Mouse (Mus musculus): Measurements from ENCODE around the gene B130006D01Rik. TPM values are rescaled to one million over a fixed set of nuclear protein-coding genes. Genes with fewer than 3 reads are reported as not detected.

Gene B130006D01Rik
- polyA plus RNA-seq, 1 experiment from 2014 or later: 1.1 TPM

DNA sequence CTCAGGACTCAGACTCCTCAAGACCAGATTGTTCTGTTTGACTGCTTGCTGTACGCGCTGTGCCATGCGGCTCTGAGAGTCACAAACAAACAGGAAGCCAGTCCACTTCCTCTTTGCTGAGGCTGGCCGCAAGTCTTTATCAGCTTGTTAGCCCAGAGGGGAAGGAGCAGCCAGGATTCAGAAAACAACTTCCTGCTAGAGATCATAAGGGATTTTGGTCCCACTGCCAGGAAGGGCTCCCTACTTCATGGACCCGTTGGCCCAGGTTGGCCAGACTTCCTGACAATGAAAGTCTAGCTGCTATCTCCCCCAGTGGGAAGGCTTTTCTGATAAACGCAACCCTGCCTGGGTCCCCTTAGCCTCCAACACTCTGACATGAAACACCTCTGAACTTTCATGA lies 34.9 kb upstream of the B130006D01Rik start:
- no peaks in the 10 kb centered on the region for H3K36me3 ChIP-seq (ENCODE audit: control insufficient read depth, insufficient read depth, low read length)
- 60% methylated on average over 6 of the region's 6 CpGs for WGBS
- H3K27me3 ChIP-seq (replicated peaks; ENCODE audit: control insufficient read depth, insufficient read depth, low read length): no peaks in the 10 kb centered on the region
- no peaks in the 10 kb centered on the region for H3K4me1 ChIP-seq (ENCODE audit: control insufficient read depth, insufficient read depth, low read length)
- DNase-seq (ENCODE audit: low spot score): no peak
- H3K9me3 ChIP-seq (ENCODE audit: control insufficient read depth, low read length): no peaks in the 10 kb centered on the region
- H3K9ac ChIP-seq (ENCODE audit: low read depth, low read length): no peak overlapping the region
- H3K4me3 ChIP-seq (ENCODE audit: low read depth, low read length): no peak overlapping the region
- ATAC-seq (ENCODE audit: low read depth): no peak
- no peak overlapping the region for H3K27ac ChIP-seq (replicated peaks; ENCODE audit: low read depth, low read length)
- H3K4me2 ChIP-seq (ENCODE audit: low read depth, low read length): no peak overlapping the region

DNA sequence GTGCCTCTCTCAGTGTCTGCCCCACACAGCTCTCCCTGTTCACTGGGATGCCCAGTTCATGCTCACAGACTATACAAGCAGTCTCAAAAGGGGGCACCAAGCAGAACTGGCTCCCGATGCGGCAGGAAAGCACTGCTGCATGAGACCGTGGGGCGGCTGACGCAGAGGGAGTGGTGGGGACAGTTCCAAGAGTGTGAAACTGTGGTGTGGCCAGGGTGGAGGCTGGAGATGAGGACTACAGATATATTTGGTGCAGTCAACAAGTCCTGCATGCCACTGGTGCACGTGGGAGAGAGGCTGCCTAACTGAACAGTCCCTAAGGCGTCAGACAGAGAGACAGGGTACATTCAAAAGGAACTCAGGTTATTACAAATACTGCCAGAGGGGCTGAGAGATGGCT lies 34.4 kb upstream of the B130006D01Rik start:
- ATAC-seq (ENCODE audit: low read depth): no peak
- 48% methylated on average over 7 of the region's 7 CpGs for WGBS
- H3K36me3 ChIP-seq (ENCODE audit: control insufficient read depth, insufficient read depth, low read length): no peaks in the 10 kb centered on the region
- no peaks in the 10 kb centered on the region for H3K4me1 ChIP-seq (ENCODE audit: control insufficient read depth, insufficient read depth, low read length)
- H3K27me3 ChIP-seq (replicated peaks; ENCODE audit: control insufficient read depth, insufficient read depth, low read length): no peaks in the 10 kb centered on the region
- H3K4me3 ChIP-seq (ENCODE audit: low read depth, low read length): no peak overlapping the region
- H3K27ac ChIP-seq (replicated peaks; ENCODE audit: low read depth, low read length): no peak overlapping the region
- no peak for DNase-seq (ENCODE audit: low spot score)
- no peaks in the 10 kb centered on the region for H3K9me3 ChIP-seq (ENCODE audit: control insufficient read depth, low read length)
- H3K9ac ChIP-seq (ENCODE audit: low read depth, low read length): no peak overlapping the region
- H3K4me2 ChIP-seq (ENCODE audit: low read depth, low read length): no peak overlapping the region

DNA sequence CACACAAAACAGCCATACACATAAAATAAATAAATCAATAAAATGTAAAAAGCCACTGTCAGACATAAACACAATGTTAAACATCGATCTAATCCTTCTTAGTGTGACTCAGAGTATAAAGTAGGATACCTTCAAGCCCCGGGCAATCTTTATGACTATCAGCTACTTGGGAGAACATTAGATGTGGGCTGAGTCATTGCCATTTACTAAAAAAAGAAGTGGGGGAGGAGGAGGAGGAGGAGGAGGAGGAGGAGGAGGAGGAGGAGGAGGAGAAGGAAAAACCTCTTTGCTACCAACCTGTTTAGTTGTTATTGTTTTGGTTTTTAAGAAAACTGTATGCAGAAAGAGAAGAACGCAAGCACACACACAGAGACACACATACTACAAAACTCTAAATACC lies 33.8 kb upstream of the B130006D01Rik start:
- ATAC-seq (ENCODE audit: low read depth) (no peak), DNase-seq (ENCODE audit: low spot score) (no peak)
- no peak overlapping the region for H3K9ac ChIP-seq (ENCODE audit: low read depth, low read length)
- no peaks in the 10 kb centered on the region for H3K9me3 ChIP-seq (ENCODE audit: control insufficient read depth, low read length)
- no peak overlapping the region for H3K4me2 ChIP-seq (ENCODE audit: low read depth, low read length)
- no peaks in the 10 kb centered on the region for H3K27me3 ChIP-seq (replicated peaks; ENCODE audit: control insufficient read depth, insufficient read depth, low read length)
- 92% methylated on average over 3 of the region's 3 CpGs for WGBS
- H3K36me3 ChIP-seq (ENCODE audit: control insufficient read depth, insufficient read depth, low read length): no peaks in the 10 kb centered on the region
- H3K27ac ChIP-seq (replicated peaks; ENCODE audit: low read depth, low read length): no peak overlapping the region
- no peaks in the 10 kb centered on the region for H3K4me1 ChIP-seq (ENCODE audit: control insufficient read depth, insufficient read depth, low read length)
- H3K4me3 ChIP-seq (ENCODE audit: low read depth, low read length): no peak overlapping the region

DNA sequence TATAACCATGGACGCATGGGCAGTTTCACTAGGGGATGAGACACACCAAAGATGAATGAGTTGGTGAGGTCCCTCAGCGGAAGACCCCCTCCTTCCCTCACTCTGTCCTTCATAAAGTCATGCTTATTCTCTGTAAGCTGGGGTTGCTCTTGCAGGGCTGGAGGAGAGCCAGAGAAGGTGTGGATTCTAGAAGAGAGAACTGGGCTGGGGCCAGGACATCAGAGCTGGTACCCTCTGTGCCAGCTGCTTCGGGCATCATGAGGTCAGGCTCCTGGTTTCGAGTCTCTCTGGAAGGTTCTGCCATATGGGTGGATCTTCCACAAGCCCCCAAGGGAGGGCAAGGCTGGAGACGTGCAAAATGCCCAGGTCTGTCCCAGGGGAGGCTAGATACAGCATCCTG lies 24.8 kb upstream of the B130006D01Rik start:
- DNase-seq (ENCODE audit: low spot score) (no peak), ATAC-seq (ENCODE audit: low read depth) (no peak)
- no peak overlapping the region for H3K4me2 ChIP-seq (ENCODE audit: low read depth, low read length)
- no peak overlapping the region for H3K4me3 ChIP-seq (ENCODE audit: low read depth, low read length)
- H3K9me3 ChIP-seq (ENCODE audit: control insufficient read depth, low read length): no peaks in the 10 kb centered on the region
- 83% methylated on average over 5 of the region's 5 CpGs for WGBS
- no peak overlapping the region for H3K27ac ChIP-seq (replicated peaks; ENCODE audit: low read depth, low read length)
- H3K4me1 ChIP-seq (ENCODE audit: control insufficient read depth, insufficient read depth, low read length): no peaks in the 10 kb centered on the region
- no peaks in the 10 kb centered on the region for H3K27me3 ChIP-seq (replicated peaks; ENCODE audit: control insufficient read depth, insufficient read depth, low read length)
- no peak overlapping the region for H3K9ac ChIP-seq (ENCODE audit: low read depth, low read length)
- no peaks in the 10 kb centered on the region for H3K36me3 ChIP-seq (ENCODE audit: control insufficient read depth, insufficient read depth, low read length)

DNA sequence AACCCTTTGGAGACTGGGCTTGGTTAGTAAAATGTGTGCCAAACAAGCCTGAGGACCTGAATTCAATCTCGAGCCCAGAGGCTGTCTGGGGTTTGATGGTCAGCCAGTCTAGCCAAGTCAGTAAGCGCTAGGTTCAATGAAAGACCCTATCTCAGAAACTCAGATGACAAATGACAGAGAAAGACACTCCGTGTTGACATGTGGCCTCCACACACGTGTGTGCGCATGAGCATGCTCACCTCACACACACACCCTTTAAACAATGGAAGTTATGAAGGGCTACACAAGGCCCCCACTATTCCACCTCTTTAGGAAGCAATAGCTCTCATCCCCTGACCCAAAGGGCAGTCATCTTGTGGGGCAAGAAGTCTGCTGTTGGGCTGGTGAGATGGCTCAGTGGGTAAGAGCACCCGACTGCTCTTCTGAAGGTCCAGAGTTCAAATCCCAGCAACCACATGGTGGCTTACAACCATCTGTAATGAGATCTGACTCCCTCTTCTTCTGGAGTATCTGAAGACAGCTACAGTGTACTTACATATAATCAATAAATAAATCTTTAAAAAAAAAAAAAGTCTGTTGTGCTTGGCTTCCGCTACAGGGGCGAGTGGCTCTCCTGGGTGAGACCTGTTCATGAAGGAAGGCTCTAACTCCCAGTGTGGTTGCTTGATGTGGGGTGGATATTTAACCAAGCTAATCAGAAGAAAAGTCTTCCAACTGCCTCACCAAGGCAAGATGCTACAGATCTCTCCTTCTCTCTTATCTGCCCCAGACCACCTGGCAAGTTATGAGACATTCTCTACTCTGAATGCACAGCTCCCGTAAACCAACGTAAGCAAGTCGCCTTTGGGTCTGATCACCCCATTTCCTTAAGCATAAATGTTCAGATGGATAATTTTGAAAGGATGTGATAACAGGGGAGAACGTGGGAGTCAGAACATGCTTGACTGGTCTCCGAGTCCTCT lies 22.3 kb upstream of the B130006D01Rik start:
- H3K4me1 ChIP-seq (ENCODE audit: control insufficient read depth, insufficient read depth, low read length): no peaks in the 10 kb centered on the region
- no peak overlapping the region for H3K4me2 ChIP-seq (ENCODE audit: low read depth, low read length)
- H3K27ac ChIP-seq (replicated peaks; ENCODE audit: low read depth, low read length): no peak overlapping the region
- ATAC-seq (ENCODE audit: low read depth) (no peak), DNase-seq (ENCODE audit: low spot score) (no peak)
- no peaks in the 10 kb centered on the region for H3K27me3 ChIP-seq (replicated peaks; ENCODE audit: control insufficient read depth, insufficient read depth, low read length)
- no peaks in the 10 kb centered on the region for H3K9me3 ChIP-seq (ENCODE audit: control insufficient read depth, low read length)
- no peaks in the 10 kb centered on the region for H3K36me3 ChIP-seq (ENCODE audit: control insufficient read depth, insufficient read depth, low read length)
- H3K4me3 ChIP-seq (ENCODE audit: low read depth, low read length): no peak overlapping the region
- no peak overlapping the region for H3K9ac ChIP-seq (ENCODE audit: low read depth, low read length)
- WGBS: 89% methylated on average over 13 of the region's 13 CpGs

DNA sequence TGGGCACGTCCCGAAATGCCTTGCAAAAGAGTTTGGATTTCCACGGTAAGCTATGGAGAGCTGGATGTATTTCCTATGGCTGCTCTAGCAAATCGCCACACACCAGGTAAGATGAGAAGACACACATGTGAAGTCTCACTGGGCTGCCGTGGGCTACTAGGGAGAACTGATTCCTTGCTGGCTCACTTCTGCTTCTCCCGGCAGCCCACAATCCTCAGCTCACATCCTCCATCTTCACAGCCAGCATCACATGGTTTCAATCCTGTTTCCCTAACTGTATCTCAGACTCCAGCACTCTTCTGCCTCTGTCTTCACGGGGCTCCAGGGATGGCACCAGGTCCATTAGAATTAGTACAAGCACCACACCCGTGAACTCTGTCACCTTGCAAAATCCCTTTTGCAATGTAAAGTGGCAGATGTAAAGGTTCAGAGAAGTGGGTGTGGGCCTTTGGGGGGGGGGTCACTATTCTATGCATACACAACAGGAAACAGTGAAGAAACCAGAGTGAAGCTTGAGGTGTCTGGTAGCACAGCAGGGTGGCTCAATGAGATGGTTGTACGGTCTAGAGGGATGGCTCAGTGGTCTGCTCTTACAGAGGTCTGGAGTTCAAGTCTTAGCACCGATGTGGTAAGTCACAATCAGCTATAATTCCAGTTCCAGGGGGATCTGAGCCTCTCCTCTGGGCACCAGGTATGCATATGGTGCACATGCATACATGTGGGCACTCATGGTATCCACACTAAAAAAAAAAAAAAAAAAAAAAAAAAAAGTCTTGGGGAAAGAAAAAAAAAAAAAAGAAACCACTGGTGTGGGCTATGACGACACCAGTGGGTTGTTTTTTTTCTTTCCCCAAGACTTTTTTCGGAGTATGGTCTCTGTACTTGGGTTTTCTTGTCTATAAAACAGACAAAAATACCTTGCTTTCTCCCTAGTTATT lies 19.1 kb upstream of the B130006D01Rik start:
- ATAC-seq (ENCODE audit: low read depth): no peak
- Histone ChIP-seq H3K4me1 (ENCODE audit: control insufficient read depth, insufficient read depth, low read length) (no peaks in the 10 kb centered on the region), H3K9me3 (ENCODE audit: control insufficient read depth, low read length) (no peaks in the 10 kb centered on the region), H3K9ac (ENCODE audit: low read depth, low read length) (no peak overlapping the region), H3K27ac (replicated peaks; ENCODE audit: low read depth, low read length) (no peak overlapping the region), H3K4me3 (ENCODE audit: low read depth, low read length) (no peak overlapping the region), H3K36me3 (ENCODE audit: control insufficient read depth, insufficient read depth, low read length) (no peaks in the 10 kb centered on the region), H3K4me2 (ENCODE audit: low read depth, low read length) (no peak overlapping the region), H3K27me3 (replicated peaks; ENCODE audit: control insufficient read depth, insufficient read depth, low read length) (no peaks in the 10 kb centered on the region)
- no peak for DNase-seq (ENCODE audit: low spot score)
- WGBS: 82% methylated on average over 11 of the region's 12 CpGs

DNA sequence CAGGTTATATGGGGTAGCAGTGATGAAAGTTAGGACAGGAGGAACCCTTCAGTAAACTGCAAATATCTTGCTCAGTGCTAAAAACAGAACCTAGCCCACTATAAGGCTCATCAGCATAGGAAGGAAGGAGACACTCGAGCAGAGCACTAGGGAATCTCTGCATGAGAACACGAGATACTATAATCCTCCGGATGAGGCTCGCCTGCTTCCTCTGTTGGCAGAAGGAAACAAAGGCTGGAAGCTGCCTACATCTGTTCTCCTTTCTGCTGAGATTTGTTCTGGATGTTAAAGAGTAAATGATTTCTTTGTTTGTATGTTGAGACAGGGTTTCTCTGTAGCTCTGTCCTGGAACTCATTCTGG lies 18.4 kb upstream of the B130006D01Rik start:
- ATAC-seq (ENCODE audit: low read depth): no peak
- Histone ChIP-seq H3K27me3 (replicated peaks; ENCODE audit: control insufficient read depth, insufficient read depth, low read length) (no peaks in the 10 kb centered on the region), H3K27ac (replicated peaks; ENCODE audit: low read depth, low read length) (no peak overlapping the region), H3K36me3 (ENCODE audit: control insufficient read depth, insufficient read depth, low read length) (no peaks in the 10 kb centered on the region), H3K4me1 (ENCODE audit: control insufficient read depth, insufficient read depth, low read length) (no peaks in the 10 kb centered on the region), H3K9ac (ENCODE audit: low read depth, low read length) (no peak overlapping the region), H3K4me2 (ENCODE audit: low read depth, low read length) (no peak overlapping the region), H3K9me3 (ENCODE audit: control insufficient read depth, low read length) (no peaks in the 10 kb centered on the region), H3K4me3 (ENCODE audit: low read depth, low read length) (no peak overlapping the region)
- no peak for DNase-seq (ENCODE audit: low spot score)
- WGBS: 69% methylated on average over 4 of the region's 4 CpGs

DNA sequence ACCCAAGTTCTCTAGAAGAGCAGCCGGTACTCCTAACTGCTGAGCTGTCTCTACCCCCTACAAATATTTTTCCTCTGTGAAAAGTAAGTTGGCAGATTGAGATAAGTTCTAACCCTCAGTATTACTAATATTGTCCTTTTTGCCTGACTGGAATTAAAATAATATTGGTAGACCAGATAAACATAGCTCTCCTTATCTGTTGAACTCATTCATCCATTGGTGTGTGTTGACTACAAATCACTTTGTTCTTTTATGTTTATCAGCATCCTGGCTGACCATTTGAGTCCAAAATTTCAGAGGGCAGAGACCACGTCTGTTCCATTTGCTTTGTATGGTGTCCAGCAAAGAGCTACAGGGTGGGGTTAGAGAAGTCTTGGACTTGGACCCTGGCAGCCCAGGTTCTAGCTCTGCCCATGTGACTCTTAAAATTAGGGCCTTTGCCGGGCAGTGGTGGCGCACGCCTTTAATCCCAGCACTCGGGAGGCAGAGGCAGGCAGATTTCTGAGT lies 13.8 kb upstream of the B130006D01Rik start:
- Histone ChIP-seq H3K4me2 (ENCODE audit: low read depth, low read length) (no peak overlapping the region), H3K36me3 (ENCODE audit: control insufficient read depth, insufficient read depth, low read length) (no peaks in the 10 kb centered on the region), H3K4me3 (ENCODE audit: low read depth, low read length) (no peak overlapping the region), H3K9ac (ENCODE audit: low read depth, low read length) (no peak overlapping the region), H3K9me3 (ENCODE audit: control insufficient read depth, low read length) (no peaks in the 10 kb centered on the region), H3K27ac (replicated peaks; ENCODE audit: low read depth, low read length) (no peak overlapping the region), H3K4me1 (ENCODE audit: control insufficient read depth, insufficient read depth, low read length) (peaks cover 7% of the 10 kb centered on the region), H3K27me3 (replicated peaks; ENCODE audit: control insufficient read depth, insufficient read depth, low read length) (no peaks in the 10 kb centered on the region)
- ATAC-seq (ENCODE audit: low read depth): no peak
- WGBS: 93% methylated on average over 6 of the region's 6 CpGs
- DNase-seq (ENCODE audit: low spot score): no peak
